In genomic region chr15:77849572-77850229, GRCm38 (mm10) we compare ENCODE assay signal across 11 mouse cellular contexts. TPM values are rescaled to one million over a fixed set of nuclear protein-coding genes. Genes with fewer than 3 reads are reported as not detected.
DNase-seq lines count a peak whose midpoint lies in the region; ATAC-seq and TF ChIP-seq lines count a peak whose summit lies in the region.
"Had no signal": no experiment of that assay in that cellular context is flagged by ENCODE, and none has a peak within 500 bp of the region (broad histone marks: within the 10 kb centered on the region; RNA-seq: fewer than 3 reads in every experiment).

No protein-coding gene starts in this region.

- no peak overlapping the region for H3K9ac ChIP-seq in kidney, embryonic 15.5 days
- H3K9ac ChIP-seq in intestine, postnatal 0 days (ENCODE audit: low read depth, low read length) = no peak overlapping the region
- H3K9ac ChIP-seq: liver, embryonic 14.5 days had no signal

- H3K4me1 ChIP-seq in kidney, embryonic 15.5 days = peaks cover 17% of the 10 kb centered on the region
- peaks cover 77% of the 10 kb centered on the region for H3K4me1 ChIP-seq in E14TG2a.4 (replicated peaks; ENCODE audit: low read depth, low read length)
- no peaks in the 10 kb centered on the region for H3K4me1 ChIP-seq in intestine, postnatal 0 days (replicated peaks; ENCODE audit: control insufficient read depth, insufficient read depth, low read length)
- H3K4me1 ChIP-seq in thymus, adult 2 months (replicated peaks; ENCODE audit: control insufficient read depth, insufficient read depth, low read length) = peaks cover 42% of the 10 kb centered on the region

- TF ChIP-seq POLR2A in thymus, adult 2 months (IDR thresholded peaks at IDR 0.05; ENCODE audit: control insufficient read depth, extremely low read depth, insufficient read depth, low read length, poor library complexity) = no peak

- no peaks in the 10 kb centered on the region for H3K9me3 ChIP-seq in kidney, embryonic 15.5 days (replicated peaks)
- no peaks in the 10 kb centered on the region for H3K9me3 ChIP-seq in E14TG2a.4 (ENCODE audit: low read length)
- H3K9me3 ChIP-seq in intestine, postnatal 0 days (ENCODE audit: control insufficient read depth) = no peaks in the 10 kb centered on the region

- H3K4me3 ChIP-seq in kidney, embryonic 15.5 days (replicated peaks) = no peak overlapping the region
- H3K4me3 ChIP-seq in E14TG2a.4 (replicated peaks; ENCODE audit: low read length) = peak overlapping the region; percentile 51
- no peak overlapping the region for H3K4me3 ChIP-seq in intestine, postnatal 0 days (ENCODE audit: low read depth, low read length)
- H3K4me3 ChIP-seq in thymus, adult 2 months (ENCODE audit: control insufficient read depth, insufficient read depth, low read length) = no peak overlapping the region

- peak; percentile 33 for ATAC-seq in kidney, embryonic 15.5 days (replicated peaks; ENCODE audit: low FRiP score)
- peak; percentile 87 for ATAC-seq in intestine, postnatal 0 days

- no peak overlapping the region for H3K4me2 ChIP-seq in kidney, embryonic 15.5 days
- H3K4me2 ChIP-seq in intestine, postnatal 0 days (replicated peaks; ENCODE audit: low read depth) = 0 out of 2 replicates have a peak overlapping the region, but pooled peaks have one; percentile 21

- no peak for TF ChIP-seq CTCF in E14TG2a.4 (conservative IDR thresholded peaks at IDR 0.05; ENCODE audit: low read length)
- no peak for TF ChIP-seq CTCF in intestine, postnatal 0 days (IDR thresholded peaks at IDR 0.05; ENCODE audit: low read depth)
- no peak for TF ChIP-seq CTCF in thymus, adult 2 months (IDR thresholded peaks at IDR 0.05; ENCODE audit: borderline replicate concordance, control insufficient read depth, extremely low read depth, insufficient read depth, low read length, poor library complexity)

- 48% methylated on average over 9 of the region's 9 CpGs for WGBS in kidney, embryonic 15.5 days
- 44% methylated on average over 9 of the region's 9 CpGs for WGBS in intestine, postnatal 0 days
- 55% methylated on average over 9 of the region's 9 CpGs for WGBS in thymus, adult 2 months

- 0 out of 2 replicates have a peak overlapping the region, but pooled peaks have one; percentile 45 for H3K27ac ChIP-seq in kidney, embryonic 15.5 days
- H3K27ac ChIP-seq in intestine, postnatal 0 days (ENCODE audit: low read depth, low read length) = peak overlapping the region; percentile 46; the same call in 1 of the 2 replicates
- peak overlapping the region; percentile 65 for H3K27ac ChIP-seq in thymus, adult 2 months (ENCODE audit: control insufficient read depth, insufficient read depth, low read length)
- H3K27ac ChIP-seq: liver, embryonic 14.5 days had no signal

- no peaks in the 10 kb centered on the region for H3K36me3 ChIP-seq in kidney, embryonic 15.5 days
- no peaks in the 10 kb centered on the region for H3K36me3 ChIP-seq in E14TG2a.4 (ENCODE audit: insufficient read depth, low read length)
- no peaks in the 10 kb centered on the region for H3K36me3 ChIP-seq in intestine, postnatal 0 days (ENCODE audit: control insufficient read depth, insufficient read depth)
- H3K36me3 ChIP-seq in thymus, adult 2 months (ENCODE audit: control insufficient read depth, insufficient read depth, low read length) = no peaks in the 10 kb centered on the region

- no peak for DNase-seq in kidney, postnatal 25 days
- DNase-seq in thymus, adult 2 months = peak; percentile 84
- no peak for DNase-seq in layer of hippocampus, adult 11-12 months (ENCODE audit: low spot score)
- DNase-seq in layer of hippocampus, adult 18-20 months (ENCODE audit: low spot score in 2 of 2) = no peak
- DNase-seq in heart, postnatal 10 days = no peak
- DNase-seq: adrenal gland, postnatal 10 days; cerebellum, adult 2 months had no signal

- H3K27me3 ChIP-seq in kidney, embryonic 15.5 days = no peaks in the 10 kb centered on the region
- no peaks in the 10 kb centered on the region for H3K27me3 ChIP-seq in E14TG2a.4 (ENCODE audit: insufficient read depth, low read length)
- no peaks in the 10 kb centered on the region for H3K27me3 ChIP-seq in intestine, postnatal 0 days (replicated peaks; ENCODE audit: control insufficient read depth, insufficient read depth, low read length)
- H3K27me3 ChIP-seq in thymus, adult 2 months (ENCODE audit: control insufficient read depth, insufficient read depth, low read length) = no peaks in the 10 kb centered on the region

- intact Hi-C loops in heart, postnatal 10 days (cut with DNase I) = no loop called here

RNA-seq across cellular contexts. Expression of gene Myh9, which starts 7.7 kb away (rescaled TPM):
- 56.2 and 60.2 TPM in 2 replicates for polyA plus RNA-seq in kidney, embryonic 15.5 days (2015; fragmentation: Nextera tagmentation; extraction: Ambion mirVana)
- polyA plus RNA-seq in intestine, postnatal 0 days (2015; fragmentation: Nextera tagmentation; extraction: Ambion mirVana) = 25.7 and 27.7 TPM in 2 replicates
- 167 and 193 TPM in 2 replicates for polyA plus RNA-seq in thymus, adult 2 months (2012; rRNA removed)
- total RNA-seq in layer of hippocampus, adult 18-20 months (2021) = 10 to 100 TPM; 86.7 to 88.3 TPM
- total RNA-seq in heart, postnatal 10 days (2021) = 100 to 1,000 TPM; 206 to 221 TPM
